Mouse (Mus musculus): ENCODE data around the gene Zfp91. TPM values are rescaled to one million over a fixed set of nuclear protein-coding genes. Genes with fewer than 3 reads are reported as not detected.
A peak's percentile ranks its signal among the peaks of the same experiment; 100 is the strongest.

Gene Zfp91
- total and polyA plus RNA-seq, 3 experiments, result 19.3 to 46.4 (median 44.8) TPM

- no peak overlapping the region for H3K27ac ChIP-seq (ENCODE audit: insufficient read depth, low read depth)
- no peaks in the 10 kb centered on the region for H3K79me2 ChIP-seq (replicated peaks; ENCODE audit: control insufficient read depth, extremely low read depth, insufficient read depth, poor library complexity, severe bottlenecking)
- no peaks in the 10 kb centered on the region for H3K9me3 ChIP-seq (replicated peaks; ENCODE audit: low read length)
- dilution Hi-C loops (cut with MboI; ENCODE audit: extremely low pct_ligation_motif_present, extremely low pct_unique_long_range_greater_than_20kb, low sequenced_read_pairs) (no loop called here), in situ Hi-C loops (cut with MboI; ENCODE audit: low pct_ligation_motif_present, low pct_unique_long_range_greater_than_20kb, low sequenced_read_pairs) (no loop called here)
- peak; percentile 51 for DNase-seq (ENCODE audit: extremely low read depth)
- no peaks in the 10 kb centered on the region for H3K27me3 ChIP-seq (replicated peaks)
- peak in 1 of 2 experiments; percentile 84; a peak in 3 of 4 replicates for TF ChIP-seq CTCF (conservative IDR thresholded peaks at IDR 0.05 in 1 of 2, IDR thresholded peaks at IDR 0.05 in 1 of 2; ENCODE audit: low read depth in 2 of 2, low read length in 2 of 2)
- TF ChIP-seq ZC3H11A (IDR thresholded peaks at IDR 0.05; ENCODE audit: low read depth, low read length), result no peak
- TF ChIP-seq RAD21 (IDR thresholded peaks at IDR 0.05; ENCODE audit: low read depth, low read length), result peak; percentile 87
- TF ChIP-seq POLR2A (IDR thresholded peaks at IDR 0.05; ENCODE audit: low read depth, low read length), result no peak
- no peak for TF ChIP-seq NELFE (IDR thresholded peaks at IDR 0.05; ENCODE audit: low read depth, low read length)
- TF ChIP-seq PAX5 (IDR thresholded peaks at IDR 0.05; ENCODE audit: low read length), result no peak
- no peak for TF ChIP-seq MAZ (IDR thresholded peaks at IDR 0.05; ENCODE audit: low read depth, low read length)
- no peak for TF ChIP-seq TBP (conservative IDR thresholded peaks at IDR 0.05; ENCODE audit: low read depth, low read length)
- no peak for TF ChIP-seq HCFC1 (IDR thresholded peaks at IDR 0.05; ENCODE audit: low read depth, low read length)
- TF ChIP-seq NRF1 (IDR thresholded peaks at IDR 0.05; ENCODE audit: low read depth, low read length), result no peak
- TF ChIP-seq IRF4 (IDR thresholded peaks at IDR 0.05; ENCODE audit: low read depth, low read length), result no peak
- no peak for TF ChIP-seq USF2 (conservative IDR thresholded peaks at IDR 0.05; ENCODE audit: low read depth, low read length)
- no peak for TF ChIP-seq MEF2A (IDR thresholded peaks at IDR 0.05; ENCODE audit: borderline replicate concordance, low read depth, low read length)
- no peak for TF ChIP-seq JUND (conservative IDR thresholded peaks at IDR 0.05; ENCODE audit: low read depth, low read length)
- no peak for TF ChIP-seq BHLHE40 (IDR thresholded peaks at IDR 0.05; ENCODE audit: low read depth, low read length)
- peak; percentile 74 for TF ChIP-seq SMC3 (IDR thresholded peaks at IDR 0.05; ENCODE audit: low read depth, low read length)
- no peak overlapping the region for H3K4me3 ChIP-seq (replicated peaks in 1 of 3; ENCODE audit: low read depth in 2 of 3, low read length in 2 of 3, poor library complexity in 1 of 3)
- H3K4me2 ChIP-seq (ENCODE audit: insufficient read depth, low read depth, poor library complexity, severe bottlenecking), result no peak overlapping the region
- no peak overlapping the region for H3K9ac ChIP-seq (ENCODE audit: insufficient read depth, low read depth)
- H3K36me3 ChIP-seq (replicated peaks in 1 of 2; ENCODE audit: control insufficient read depth in 1 of 2, insufficient read depth in 1 of 2, low read length in 1 of 2), result peaks cover 25 to 45% of the 10 kb centered on the region in 2 experiments
- H3K4me1 ChIP-seq (ENCODE audit: control insufficient read depth in 1 of 2, insufficient read depth in 2 of 2), result peaks cover 0 to 21% of the 10 kb centered on the region in 2 experiments; a peak in 2 of 4 replicates
These were observed 24.5 kb upstream of the Zfp91 start for GRCm38 (mm10) chr19:12820383-12820782.

- in situ Hi-C loops (cut with MboI; ENCODE audit: low pct_ligation_motif_present, low pct_unique_long_range_greater_than_20kb, low sequenced_read_pairs), result no loop called here
- H3K4me2 ChIP-seq (ENCODE audit: insufficient read depth, low read depth, poor library complexity, severe bottlenecking), result no peak overlapping the region
- dilution Hi-C loops (cut with MboI; ENCODE audit: extremely low pct_ligation_motif_present, extremely low pct_unique_long_range_greater_than_20kb, low sequenced_read_pairs), result no loop called here
- H3K79me2 ChIP-seq (replicated peaks; ENCODE audit: control insufficient read depth, extremely low read depth, insufficient read depth, poor library complexity, severe bottlenecking), result no peaks in the 10 kb centered on the region
- no peak overlapping the region for H3K4me3 ChIP-seq (replicated peaks in 1 of 3; ENCODE audit: low read depth in 2 of 3, low read length in 2 of 3, poor library complexity in 1 of 3)
- peak; percentile 38 for DNase-seq (ENCODE audit: extremely low read depth)
- H3K9me3 ChIP-seq (replicated peaks; ENCODE audit: low read length), result no peaks in the 10 kb centered on the region
- no peak overlapping the region for H3K27ac ChIP-seq (ENCODE audit: insufficient read depth, low read depth)
- H3K36me3 ChIP-seq (replicated peaks in 1 of 2; ENCODE audit: control insufficient read depth in 1 of 2, insufficient read depth in 1 of 2, low read length in 1 of 2), result peaks cover 16 to 35% of the 10 kb centered on the region in 2 experiments
- H3K9ac ChIP-seq (ENCODE audit: insufficient read depth, low read depth), result no peak overlapping the region
- peaks cover 0 to 21% of the 10 kb centered on the region in 2 experiments; a peak in 2 of 4 replicates for H3K4me1 ChIP-seq (ENCODE audit: control insufficient read depth in 1 of 2, insufficient read depth in 2 of 2)
- H3K27me3 ChIP-seq (replicated peaks), result no peaks in the 10 kb centered on the region
- TF ChIP-seq NRF1 (IDR thresholded peaks at IDR 0.05; ENCODE audit: low read depth, low read length), result no peak
- no peak for TF ChIP-seq TCF12 (IDR thresholded peaks at IDR 0.05; ENCODE audit: low read depth, low read length)
- no peak for TF ChIP-seq ZNF384 (IDR thresholded peaks at IDR 0.05; ENCODE audit: low read depth, low read length)
- TF ChIP-seq E2F4 (IDR thresholded peaks at IDR 0.05; ENCODE audit: insufficient replicate concordance, low read depth, low read length), result no peak
- TF ChIP-seq RAD21 (IDR thresholded peaks at IDR 0.05; ENCODE audit: low read depth, low read length), result no peak
- TF ChIP-seq IRF4 (IDR thresholded peaks at IDR 0.05; ENCODE audit: low read depth, low read length), result peak; percentile 80
- TF ChIP-seq SIN3A (IDR thresholded peaks at IDR 0.05; ENCODE audit: low read length), result no peak
- TF ChIP-seq MAFK (IDR thresholded peaks at IDR 0.05; ENCODE audit: insufficient replicate concordance, low read length), result no peak
- TF ChIP-seq TBP (conservative IDR thresholded peaks at IDR 0.05; ENCODE audit: low read depth, low read length), result no peak; the same call in 1 of the 2 replicates
- TF ChIP-seq JUND (conservative IDR thresholded peaks at IDR 0.05; ENCODE audit: low read depth, low read length), result no peak
- TF ChIP-seq BHLHE40 (IDR thresholded peaks at IDR 0.05; ENCODE audit: low read depth, low read length), result peak; percentile 52
- no peak for TF ChIP-seq MXI1 (IDR thresholded peaks at IDR 0.05; ENCODE audit: low read depth, low read length)
- TF ChIP-seq ZC3H11A (IDR thresholded peaks at IDR 0.05; ENCODE audit: low read depth, low read length), result no peak
- no peak for TF ChIP-seq ZKSCAN1 (IDR thresholded peaks at IDR 0.05; ENCODE audit: borderline replicate concordance, low read depth, low read length)
- no peak for TF ChIP-seq USF1 (IDR thresholded peaks at IDR 0.05; ENCODE audit: low read depth, low read length)
- TF ChIP-seq EP300 (IDR thresholded peaks at IDR 0.05; ENCODE audit: low read length), result peak; percentile 73
- no peak for TF ChIP-seq KAT2A (IDR thresholded peaks at IDR 0.05; ENCODE audit: insufficient replicate concordance, low read length)
- TF ChIP-seq NELFE (IDR thresholded peaks at IDR 0.05; ENCODE audit: low read depth, low read length), result no peak
- TF ChIP-seq POLR2A (IDR thresholded peaks at IDR 0.05; ENCODE audit: low read depth, low read length), result no peak
- no peak for TF ChIP-seq UBTF (IDR thresholded peaks at IDR 0.05; ENCODE audit: low read depth, low read length)
- TF ChIP-seq MYC (IDR thresholded peaks at IDR 0.05; ENCODE audit: low read depth, low read length), result no peak
- no peak for TF ChIP-seq USF2 (conservative IDR thresholded peaks at IDR 0.05; ENCODE audit: low read depth, low read length)
- no peak for TF ChIP-seq POLR2AphosphoS2 (IDR thresholded peaks at IDR 0.05; ENCODE audit: low read depth, low read length)
- TF ChIP-seq MAX (IDR thresholded peaks at IDR 0.05; ENCODE audit: low read length), result no peak
- no peak for TF ChIP-seq CHD1 (IDR thresholded peaks at IDR 0.05; ENCODE audit: low read depth, low read length)
- TF ChIP-seq CHD2 (IDR thresholded peaks at IDR 0.05; ENCODE audit: low read length), result no peak
These were observed 22.6 kb upstream of the Zfp91 start for GRCm38 (mm10) chr19:12818507-12818906.
